Mouse (Mus musculus) hindbrain, embryonic 15.5 days (tissue): Measurements from ENCODE around the gene P2ry13. TPM values are rescaled to one million over a fixed set of nuclear protein-coding genes. Genes with fewer than 3 reads are reported as not detected.

Experiments used
- ATAC-seq: fragments of 200-750 bp; cut with Nextera tagmentation; 2 replicates; pipeline ENCODE4 v1.8.0; 2017; ENCODE audit warnings: low read depth, moderate number of reproducible peaks, moderate TSS enrichment; ENCODE audit not compliant: low FRiP score
- H3K27ac ChIP-seq: fragments of 300-500 bp; sonication (generic); replicated peaks from 2 replicates; pipeline ENCODE4 v1.5.1; 2015; ENCODE audit warnings: mild to moderate bottlenecking, inconsistent platforms
- H3K27me3 ChIP-seq: fragments of 300-500 bp; sonication (generic); 2 replicates; pipeline ENCODE4 v1.6.1; 2015; ENCODE audit warnings: control low read depth, inconsistent platforms
- H3K36me3 ChIP-seq: fragments of 300-500 bp; sonication (generic); 2 replicates; pipeline ENCODE4 v1.6.1; 2015; ENCODE audit warnings: control low read depth, inconsistent platforms
- H3K4me1 ChIP-seq: fragments of 300-500 bp; sonication (generic); replicated peaks from 2 replicates; pipeline ENCODE4 v1.6.1; 2015; ENCODE audit warnings: control low read depth, inconsistent platforms
- H3K4me2 ChIP-seq: fragments of 300-500 bp; sonication (generic); 2 replicates; pipeline ENCODE4 v1.6.1; 2015; ENCODE audit warnings: moderate library complexity, mild to moderate bottlenecking, inconsistent platforms
- H3K4me3 ChIP-seq: fragments of 300-500 bp; sonication (generic); 2 replicates; pipeline ENCODE4 v1.5.1; 2015; ENCODE audit warnings: mild to moderate bottlenecking, inconsistent platforms
- H3K9ac ChIP-seq: fragments of 300-500 bp; sonication (generic); 2 replicates; pipeline ENCODE4 v1.6.1; 2015; ENCODE audit warnings: inconsistent platforms
- H3K9me3 ChIP-seq: fragments of 300-500 bp; sonication (generic); 2 replicates; pipeline ENCODE4 v1.6.1; 2016; ENCODE audit warnings: control low read depth, inconsistent platforms
- WGBS: fragments of 180-500 bp; shearing (Covaris S2); methylation state at CpG from one replicate; pipeline ENCODE4 v1.1.7; 2015; 5-methylcytosine and 5-hydroxymethylcytosine counted together
- polyA plus RNA-seq: library from polyadenylated mRNA; unstranded; fragments of >200 nt; fragmentation: Nextera tagmentation; extraction: Ambion mirVana; gene quantifications from 2 replicates; pipeline ENCODE4 v1.2.1, GENCODE M21; 2015

Gene P2ry13
- polyA plus RNA-seq, 1 experiment from 2014 or later = 1.5 TPM

- no peaks in the 10 kb centered on the region for H3K27me3 ChIP-seq
- no peak overlapping the region for H3K27ac ChIP-seq
- no peaks in the 10 kb centered on the region for H3K9me3 ChIP-seq
- H3K36me3 ChIP-seq = no peaks in the 10 kb centered on the region
- WGBS = 96% methylated on average over 6 of the region's 6 CpGs
- no peak overlapping the region for H3K4me3 ChIP-seq
- H3K4me2 ChIP-seq = no peak overlapping the region
- no peak for ATAC-seq
- H3K4me1 ChIP-seq = no peaks in the 10 kb centered on the region
- no peak overlapping the region for H3K9ac ChIP-seq
Measured at GRCm38 (mm10) chr3:59191674-59192073, 19.0 kb downstream of the P2ry13 start.

GRCm38 (mm10) chr3:59187336-59187735, 23.3 kb downstream of the P2ry13 start:
- no peak overlapping the region for H3K27ac ChIP-seq
- no peaks in the 10 kb centered on the region for H3K9me3 ChIP-seq
- no peaks in the 10 kb centered on the region for H3K36me3 ChIP-seq
- no peaks in the 10 kb centered on the region for H3K27me3 ChIP-seq
- no peak overlapping the region for H3K4me2 ChIP-seq
- H3K9ac ChIP-seq = no peak overlapping the region
- 87% methylated on average over 4 of the region's 4 CpGs for WGBS
- H3K4me1 ChIP-seq = no peaks in the 10 kb centered on the region
- no peak overlapping the region for H3K4me3 ChIP-seq
- ATAC-seq = no peak

GRCm38 (mm10) chr3:59185662-59186061, 25.0 kb downstream of the P2ry13 start:
- H3K4me3 ChIP-seq = no peak overlapping the region
- no peaks in the 10 kb centered on the region for H3K36me3 ChIP-seq
- H3K4me1 ChIP-seq = no peaks in the 10 kb centered on the region
- no peaks in the 10 kb centered on the region for H3K27me3 ChIP-seq
- no peaks in the 10 kb centered on the region for H3K9me3 ChIP-seq
- no peak for ATAC-seq
- 86% methylated on average over 4 of the region's 4 CpGs for WGBS
- H3K9ac ChIP-seq = no peak overlapping the region
- no peak overlapping the region for H3K4me2 ChIP-seq
- no peak overlapping the region for H3K27ac ChIP-seq

GRCm38 (mm10) chr3:59182129-59182528, 28.6 kb downstream of the P2ry13 start:
- Histone ChIP-seq H3K9me3 (no peaks in the 10 kb centered on the region), H3K4me3 (no peak overlapping the region), H3K27me3 (no peaks in the 10 kb centered on the region), H3K27ac (no peak overlapping the region), H3K36me3 (no peaks in the 10 kb centered on the region), H3K4me2 (no peak overlapping the region), H3K9ac (no peak overlapping the region), H3K4me1 (no peaks in the 10 kb centered on the region)
- no peak for ATAC-seq

DNA sequence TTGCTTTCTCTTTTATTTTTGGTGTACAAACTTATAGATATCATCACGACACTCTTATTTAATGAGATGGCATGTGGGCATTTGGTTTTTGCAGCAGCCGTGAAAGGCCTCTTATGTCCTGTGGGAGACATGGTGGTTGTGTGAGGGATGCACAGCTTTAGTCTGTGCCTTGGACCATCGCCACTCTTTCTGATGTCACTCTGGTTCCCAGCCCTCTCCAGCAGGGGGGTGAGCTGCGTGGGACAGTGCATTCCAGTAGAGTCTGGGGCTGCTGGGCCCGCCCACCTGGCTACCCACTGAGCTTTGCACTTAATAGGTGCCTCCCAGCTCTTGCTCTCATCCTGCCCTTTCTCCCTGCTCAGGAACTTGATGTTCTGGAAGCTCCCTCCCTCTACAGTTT, 29.5 kb downstream of the P2ry13 start:
- Histone ChIP-seq H3K4me3 (no peak overlapping the region), H3K36me3 (no peaks in the 10 kb centered on the region), H3K4me1 (no peaks in the 10 kb centered on the region), H3K4me2 (no peak overlapping the region), H3K9ac (no peak overlapping the region), H3K9me3 (no peaks in the 10 kb centered on the region), H3K27ac (no peak overlapping the region), H3K27me3 (no peaks in the 10 kb centered on the region)
- no peak for ATAC-seq
- 64% methylated on average over 5 of the region's 5 CpGs for WGBS

GRCm38 (mm10) chr3:59176871-59177270, 33.8 kb downstream of the P2ry13 start:
- H3K4me2 ChIP-seq = no peak overlapping the region
- no peaks in the 10 kb centered on the region for H3K36me3 ChIP-seq
- 66% methylated on average over 5 of the region's 5 CpGs for WGBS
- no peaks in the 10 kb centered on the region for H3K4me1 ChIP-seq
- H3K27ac ChIP-seq = no peak overlapping the region
- H3K9me3 ChIP-seq = no peaks in the 10 kb centered on the region
- no peak overlapping the region for H3K4me3 ChIP-seq
- no peak overlapping the region for H3K9ac ChIP-seq
- no peaks in the 10 kb centered on the region for H3K27me3 ChIP-seq
- ATAC-seq = no peak

DNA sequence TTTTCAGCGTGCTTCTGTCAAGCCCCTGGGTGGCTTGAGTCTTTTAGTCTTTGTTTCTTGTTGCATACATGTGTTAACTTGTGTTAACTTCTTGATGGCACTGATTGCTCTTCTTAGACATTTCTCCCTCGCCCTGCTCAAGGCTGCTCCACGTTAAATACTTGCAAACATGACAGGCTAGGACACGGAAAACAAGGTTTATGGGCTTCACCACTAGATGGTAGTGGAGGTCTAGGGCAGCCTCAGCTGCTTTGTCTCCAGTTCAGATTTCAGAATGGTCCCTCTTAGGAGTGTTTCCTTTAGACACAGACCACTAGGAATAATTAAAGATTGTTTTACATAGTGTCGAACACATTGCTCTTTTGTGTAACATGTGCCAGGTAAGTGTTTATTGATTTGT, 35.4 kb downstream of the P2ry13 start:
- ATAC-seq = peak; percentile 83
- no peak overlapping the region for H3K27ac ChIP-seq
- no peak overlapping the region for H3K9ac ChIP-seq
- no peaks in the 10 kb centered on the region for H3K27me3 ChIP-seq
- WGBS = 47% methylated on average over 5 of the region's 5 CpGs
- H3K4me1 ChIP-seq = no peaks in the 10 kb centered on the region
- no peaks in the 10 kb centered on the region for H3K9me3 ChIP-seq
- no peak overlapping the region for H3K4me3 ChIP-seq
- H3K36me3 ChIP-seq = no peaks in the 10 kb centered on the region
- H3K4me2 ChIP-seq = no peak overlapping the region

- ATAC-seq = no peak
- Histone ChIP-seq H3K9ac (no peak overlapping the region), H3K4me2 (no peak overlapping the region), H3K27me3 (no peaks in the 10 kb centered on the region), H3K27ac (no peak overlapping the region), H3K4me3 (no peak overlapping the region), H3K9me3 (no peaks in the 10 kb centered on the region), H3K4me1 (no peaks in the 10 kb centered on the region), H3K36me3 (no peaks in the 10 kb centered on the region)
- WGBS = 87% methylated on average over 6 of the region's 6 CpGs
Measured at GRCm38 (mm10) chr3:59174426-59175154, 36.1 kb downstream of the P2ry13 start.

DNA sequence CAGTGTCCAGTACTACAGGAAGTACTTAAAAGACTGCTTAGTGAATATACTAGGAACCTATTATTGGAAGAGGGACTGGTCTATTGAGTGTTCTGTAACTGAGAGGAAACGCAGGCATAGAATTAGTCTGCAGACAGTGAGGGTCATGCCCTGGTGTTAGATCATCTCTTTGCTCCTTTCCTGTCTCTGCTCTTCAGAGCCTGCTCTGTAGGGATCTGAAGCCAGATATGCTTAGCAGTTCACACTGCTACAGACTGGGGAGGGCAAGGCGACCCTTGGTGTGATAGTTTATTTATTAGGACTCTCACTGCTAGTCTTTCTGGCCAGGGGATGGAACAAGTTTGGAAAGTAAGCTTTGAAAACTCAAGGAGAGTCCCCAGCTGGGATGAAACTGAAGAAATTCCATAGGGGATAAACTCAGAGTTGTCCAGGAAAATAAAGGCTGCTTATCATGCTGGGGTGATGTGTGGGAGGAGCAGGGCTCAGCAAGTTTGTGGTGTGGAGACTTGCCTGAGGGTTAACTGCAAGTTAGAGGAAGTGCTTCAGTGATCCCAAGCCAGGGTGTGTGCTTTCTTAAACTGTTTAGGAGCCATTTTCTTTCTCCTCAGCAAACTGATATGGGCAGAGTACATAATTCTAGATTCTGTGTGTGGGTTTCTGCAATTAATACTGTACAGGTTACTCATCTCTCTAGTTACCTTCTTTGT, 40.6 kb downstream of the P2ry13 start:
- Histone ChIP-seq H3K9ac (no peak overlapping the region), H3K4me2 (no peak overlapping the region), H3K27ac (no peak overlapping the region), H3K4me1 (no peaks in the 10 kb centered on the region), H3K36me3 (no peaks in the 10 kb centered on the region), H3K9me3 (no peaks in the 10 kb centered on the region), H3K27me3 (no peaks in the 10 kb centered on the region), H3K4me3 (no peak overlapping the region)
- 75% methylated on average over 2 of the region's 2 CpGs for WGBS
- ATAC-seq = no peak

GRCm38 (mm10) chr3:59169215-59169614, 41.5 kb downstream of the P2ry13 start:
- Histone ChIP-seq H3K4me1 (no peaks in the 10 kb centered on the region), H3K9me3 (no peaks in the 10 kb centered on the region), H3K27ac (no peak overlapping the region), H3K4me2 (no peak overlapping the region), H3K27me3 (no peaks in the 10 kb centered on the region), H3K36me3 (no peaks in the 10 kb centered on the region), H3K4me3 (no peak overlapping the region), H3K9ac (no peak overlapping the region)
- ATAC-seq = no peak
- WGBS = 72% methylated on average over 4 of the region's 4 CpGs

DNA sequence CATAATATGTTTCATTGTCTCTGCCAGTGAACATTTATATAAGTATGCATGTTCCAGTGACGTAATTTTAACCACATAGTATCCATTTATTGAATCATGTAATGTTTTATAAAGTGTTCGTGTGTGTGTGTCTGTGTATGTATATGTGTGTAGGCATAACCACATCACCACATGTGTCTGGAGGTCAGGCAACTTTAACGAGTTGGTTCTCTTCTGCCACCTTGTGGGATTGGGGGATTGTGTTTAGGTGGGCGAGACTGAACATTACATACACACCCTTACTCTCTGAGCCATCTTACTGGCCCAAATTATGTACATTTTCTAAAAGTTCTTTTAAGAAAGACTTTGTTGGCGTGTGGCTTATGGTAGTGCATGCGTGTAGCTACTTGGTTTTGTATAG, 42.2 kb downstream of the P2ry13 start:
- Histone ChIP-seq H3K4me1 (no peaks in the 10 kb centered on the region), H3K27me3 (no peaks in the 10 kb centered on the region), H3K4me3 (no peak overlapping the region), H3K9me3 (no peaks in the 10 kb centered on the region), H3K27ac (no peak overlapping the region), H3K4me2 (no peak overlapping the region), H3K9ac (no peak overlapping the region), H3K36me3 (no peaks in the 10 kb centered on the region)
- ATAC-seq = no peak
- 91% methylated on average over 6 of the region's 6 CpGs for WGBS

DNA sequence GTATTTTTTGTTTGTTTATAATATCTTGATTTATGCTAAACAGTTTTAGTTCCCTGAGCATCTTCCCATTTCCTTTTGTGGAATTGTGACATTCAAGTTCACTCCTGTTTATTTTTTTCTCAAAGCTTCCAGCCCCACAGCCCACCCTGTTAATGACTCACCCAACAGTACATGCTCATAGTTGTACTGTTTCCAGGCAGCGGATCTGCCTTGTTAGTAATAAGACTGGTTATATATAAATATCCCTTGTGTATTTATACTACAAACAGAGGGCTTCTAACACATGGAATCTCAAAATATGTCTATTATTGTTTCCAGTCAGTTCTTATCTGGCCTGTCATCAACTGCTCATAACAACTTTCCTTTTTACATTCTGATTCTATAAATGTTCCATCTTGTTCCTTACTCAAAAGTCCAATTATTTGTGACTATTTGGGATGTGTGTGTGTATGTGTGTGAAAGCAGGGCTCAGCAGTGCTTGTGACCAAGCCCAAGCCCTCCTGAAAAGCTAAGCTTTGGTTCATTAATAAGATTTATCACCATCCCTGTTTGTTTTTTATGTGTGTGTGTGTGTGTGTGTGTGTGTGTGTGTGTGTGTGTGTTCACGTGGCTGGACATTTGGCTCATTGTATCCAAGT, 43.1 kb downstream of the P2ry13 start:
- no peaks in the 10 kb centered on the region for H3K4me1 ChIP-seq
- H3K4me3 ChIP-seq = no peak overlapping the region
- no peaks in the 10 kb centered on the region for H3K27me3 ChIP-seq
- no peaks in the 10 kb centered on the region for H3K9me3 ChIP-seq
- no peak overlapping the region for H3K9ac ChIP-seq
- no peak overlapping the region for H3K27ac ChIP-seq
- no peak for ATAC-seq
- H3K36me3 ChIP-seq = no peaks in the 10 kb centered on the region
- H3K4me2 ChIP-seq = no peak overlapping the region
- 81% methylated on average over 2 of the region's 2 CpGs for WGBS
